Mouse (Mus musculus) intestine, embryonic 16.5 days (tissue): ENCODE data around the gene Fcrl6. TPM values are rescaled to one million over a fixed set of nuclear protein-coding genes. Genes with fewer than 3 reads are reported as not detected.

Experiments
- ATAC-seq: fragments of 200-750 bp; cut with Nextera tagmentation; 2 replicates; pipeline ENCODE4 v1.8.0; 2017; ENCODE audit warnings: moderate TSS enrichment, moderate library complexity
- H3K27ac ChIP-seq: fragments of 300-500 bp; sonication (generic); 2 replicates; pipeline ENCODE4 v1.5.1; 2014; ENCODE audit warnings: mild to moderate bottlenecking, low read length
- H3K27me3 ChIP-seq: fragments of 300-500 bp; sonication (generic); replicated peaks from 2 replicates; pipeline ENCODE4 v1.6.1; 2014; ENCODE audit warnings: low read length, control low read depth, mixed read lengths; ENCODE audit not compliant: control insufficient read depth, insufficient read depth
- H3K36me3 ChIP-seq: fragments of 300-500 bp; sonication (generic); 2 replicates; pipeline ENCODE4 v1.6.1; 2014; ENCODE audit warnings: low read length, control low read depth; ENCODE audit not compliant: control insufficient read depth, insufficient read depth
- H3K4me1 ChIP-seq: fragments of 300-500 bp; sonication (generic); 2 replicates; pipeline ENCODE4 v1.6.1; 2014; ENCODE audit warnings: low read length, control low read depth, mixed read lengths; ENCODE audit not compliant: control insufficient read depth, insufficient read depth
- H3K4me2 ChIP-seq: fragments of 300-500 bp; sonication (generic); 2 replicates; pipeline ENCODE4 v1.6.1; 2014; ENCODE audit warnings: low read depth, low read length, control low read depth
- H3K4me3 ChIP-seq: fragments of 300-500 bp; sonication (generic); 2 replicates; pipeline ENCODE4 v1.5.1; 2014; ENCODE audit warnings: mild to moderate bottlenecking, low read length
- H3K9ac ChIP-seq: fragments of 300-500 bp; sonication (generic); 2 replicates; pipeline ENCODE4 v1.6.1; 2014; ENCODE audit warnings: low read depth, low read length
- H3K9me3 ChIP-seq: fragments of 300-500 bp; sonication (generic); 2 replicates; pipeline ENCODE4 v1.6.1; 2016; ENCODE audit warnings: low read length, control low read depth; ENCODE audit not compliant: control insufficient read depth
- WGBS: fragments of 180-500 bp; shearing (Covaris S2); extraction: QIAGEN DNeasy Blood & Tissue Kit; methylation state at CpG from one replicate; pipeline ENCODE4 v1.1.7; 2014; 5-methylcytosine and 5-hydroxymethylcytosine counted together
- polyA plus RNA-seq: library from polyadenylated mRNA; unstranded; fragments of >200 nt; fragmentation: Nextera tagmentation; extraction: Ambion mirVana; gene quantifications from 2 replicates; pipeline ENCODE4 v1.2.1, GENCODE M21; 2015

Fcrl6 gene
- not detected in 2 replicates for polyA plus RNA-seq

- H3K27ac ChIP-seq: no peak within 1 kb of the TSS
- no peak for ATAC-seq
- no peaks in the 10 kb centered on the region; the same call in 1 of the 2 replicates for H3K27me3 ChIP-seq
- H3K4me2 ChIP-seq: no peak within 1 kb of the TSS
- no peak within 1 kb of the TSS for H3K9ac ChIP-seq
- no peak within 1 kb of the TSS for H3K4me3 ChIP-seq
- H3K4me1 ChIP-seq: no peaks in the 10 kb centered on the region
- H3K9me3 ChIP-seq: no peaks in the 10 kb centered on the region
- 56% methylated on average over 1 of the region's 1 CpGs for WGBS
- H3K36me3 ChIP-seq: no peaks in the 10 kb centered on the region
Measured at GRCm38 (mm10) chr1:172602326-172602725, at the start of gene Fcrl6. Gene Fcrl6, minus strand, starts transcription at chr1:172602551.

GRCm38 (mm10) chr1:172651288-172651987 lies 49.1 kb upstream of the Fcrl6 start:
- H3K27ac ChIP-seq: no peak overlapping the region
- H3K4me3 ChIP-seq: no peak overlapping the region
- no peaks in the 10 kb centered on the region for H3K9me3 ChIP-seq
- no peak for ATAC-seq
- H3K36me3 ChIP-seq: no peaks in the 10 kb centered on the region
- H3K27me3 ChIP-seq: no peaks in the 10 kb centered on the region; the same call in 1 of the 2 replicates
- WGBS: 61% methylated on average over 10 of the region's 10 CpGs
- no peak overlapping the region for H3K4me2 ChIP-seq
- no peak overlapping the region for H3K9ac ChIP-seq
- 0 out of 2 replicates have a peak, but pooled peaks cover 3% of the 10 kb centered on the region for H3K4me1 ChIP-seq

- H3K4me1 ChIP-seq: 0 out of 2 replicates have a peak, but pooled peaks cover 3% of the 10 kb centered on the region
- H3K36me3 ChIP-seq: no peaks in the 10 kb centered on the region
- H3K9me3 ChIP-seq: no peaks in the 10 kb centered on the region
- no peak overlapping the region for H3K27ac ChIP-seq
- H3K9ac ChIP-seq: no peak overlapping the region
- no peak overlapping the region for H3K4me3 ChIP-seq
- no peak overlapping the region for H3K4me2 ChIP-seq
- peak; percentile 21; the same call in 1 of the 2 replicates for ATAC-seq
- no peaks in the 10 kb centered on the region; the same call in 1 of the 2 replicates for H3K27me3 ChIP-seq
- 53% methylated on average over 8 of the region's 8 CpGs for WGBS
Measured at GRCm38 (mm10) chr1:172650519-172651287, 48.4 kb upstream of the Fcrl6 start.

- H3K9ac ChIP-seq: no peak overlapping the region
- H3K4me2 ChIP-seq: no peak overlapping the region
- 82% methylated on average over 9 of the region's 9 CpGs for WGBS
- no peaks in the 10 kb centered on the region; the same call in 1 of the 2 replicates for H3K27me3 ChIP-seq
- no peak overlapping the region for H3K4me3 ChIP-seq
- no peaks in the 10 kb centered on the region for H3K9me3 ChIP-seq
- ATAC-seq: no peak
- H3K36me3 ChIP-seq: no peaks in the 10 kb centered on the region
- H3K4me1 ChIP-seq: no peaks in the 10 kb centered on the region
- no peak overlapping the region for H3K27ac ChIP-seq
Measured at GRCm38 (mm10) chr1:172649396-172649795, 47.0 kb upstream of the Fcrl6 start.

GRCm38 (mm10) chr1:172647236-172647635 lies 44.9 kb upstream of the Fcrl6 start:
- Histone ChIP-seq H3K9ac (no peak overlapping the region), H3K27ac (no peak overlapping the region), H3K4me3 (no peak overlapping the region), H3K4me1 (no peaks in the 10 kb centered on the region), H3K36me3 (no peaks in the 10 kb centered on the region), H3K4me2 (no peak overlapping the region), H3K9me3 (no peaks in the 10 kb centered on the region), H3K27me3 (no peaks in the 10 kb centered on the region)
- 58% methylated on average over 4 of the region's 4 CpGs for WGBS
- ATAC-seq: no peak

GRCm38 (mm10) chr1:172638781-172639180 lies 36.4 kb upstream of the Fcrl6 start:
- ATAC-seq: no peak
- H3K36me3 ChIP-seq: no peaks in the 10 kb centered on the region
- H3K27me3 ChIP-seq: no peaks in the 10 kb centered on the region
- H3K4me3 ChIP-seq: no peak overlapping the region
- no peak overlapping the region for H3K4me2 ChIP-seq
- WGBS: 50% methylated on average over 2 of the region's 2 CpGs
- 0 out of 2 replicates have a peak, but pooled peaks cover 2% of the 10 kb centered on the region for H3K4me1 ChIP-seq
- no peak overlapping the region for H3K9ac ChIP-seq
- H3K9me3 ChIP-seq: no peaks in the 10 kb centered on the region
- H3K27ac ChIP-seq: no peak overlapping the region

GRCm38 (mm10) chr1:172637801-172638200 lies 35.5 kb upstream of the Fcrl6 start:
- Histone ChIP-seq H3K4me1 (0 out of 2 replicates have a peak, but pooled peaks cover 2% of the 10 kb centered on the region), H3K9ac (no peak overlapping the region), H3K9me3 (no peaks in the 10 kb centered on the region), H3K27ac (no peak overlapping the region), H3K27me3 (no peaks in the 10 kb centered on the region), H3K4me3 (no peak overlapping the region), H3K36me3 (no peaks in the 10 kb centered on the region), H3K4me2 (no peak overlapping the region)
- no peak for ATAC-seq
- WGBS: 49% methylated on average over 4 of the region's 4 CpGs

- H3K4me3 ChIP-seq: no peak overlapping the region
- no peaks in the 10 kb centered on the region for H3K27me3 ChIP-seq
- 0 out of 2 replicates have a peak, but pooled peaks cover 2% of the 10 kb centered on the region for H3K4me1 ChIP-seq
- 74% methylated on average over 5 of the region's 5 CpGs for WGBS
- H3K27ac ChIP-seq: no peak overlapping the region
- no peaks in the 10 kb centered on the region for H3K9me3 ChIP-seq
- H3K9ac ChIP-seq: no peak overlapping the region
- no peak overlapping the region for H3K4me2 ChIP-seq
- H3K36me3 ChIP-seq: no peaks in the 10 kb centered on the region
- ATAC-seq: no peak
Measured at GRCm38 (mm10) chr1:172636266-172636665, 33.9 kb upstream of the Fcrl6 start.

- Histone ChIP-seq H3K27ac (no peak overlapping the region), H3K4me2 (no peak overlapping the region), H3K4me3 (no peak overlapping the region), H3K36me3 (no peaks in the 10 kb centered on the region), H3K27me3 (no peaks in the 10 kb centered on the region), H3K9me3 (no peaks in the 10 kb centered on the region), H3K9ac (no peak overlapping the region), H3K4me1 (0 out of 2 replicates have a peak, but pooled peaks cover 2% of the 10 kb centered on the region)
- WGBS: 39% methylated on average over 4 of the region's 4 CpGs
- no peak for ATAC-seq
Measured at GRCm38 (mm10) chr1:172635258-172635657, 32.9 kb upstream of the Fcrl6 start.
